21 mouse cellular contexts compared by ENCODE assay signal in the genomic region with DNA sequence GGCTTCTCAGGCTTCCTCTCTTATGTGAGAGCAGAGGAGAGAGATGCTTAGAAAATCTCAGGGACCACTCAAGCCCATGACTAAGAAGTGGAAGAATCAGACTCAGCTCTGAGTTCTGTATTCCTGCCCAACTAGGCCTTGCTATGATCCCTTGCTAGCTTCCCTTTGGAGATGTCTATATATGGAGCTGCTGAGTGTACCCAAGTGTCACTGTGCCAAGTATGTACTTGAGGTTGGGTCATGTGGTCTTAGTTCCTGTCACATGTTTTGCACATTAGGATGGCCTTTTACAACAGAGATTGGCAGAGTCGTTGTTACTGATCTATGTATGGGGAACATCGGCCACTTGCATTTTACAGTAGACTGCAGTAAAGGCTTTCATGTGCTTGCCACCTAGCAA. TPM values are rescaled to one million over a fixed set of nuclear protein-coding genes. Genes with fewer than 3 reads are reported as not detected.
DNase-seq lines count a peak whose midpoint lies in the region; ATAC-seq and TF ChIP-seq lines count a peak whose summit lies in the region.
"Had no signal": no experiment of that assay in that cellular context is flagged by ENCODE, and none has a peak within 500 bp of the region (broad histone marks: within the 10 kb centered on the region; RNA-seq: fewer than 3 reads in every experiment).

No protein-coding gene starts in this region.

- no peaks in the 10 kb centered on the region for H3K9me3 ChIP-seq in heart, embryonic 13.5 days
- no peaks in the 10 kb centered on the region for H3K9me3 ChIP-seq in lung, embryonic 14.5 days (ENCODE audit: low read depth, low read length)
- H3K9me3 ChIP-seq: embryonic facial prominence, embryonic 15.5 days; G1E; liver, embryonic 13.5 days; midbrain, embryonic 15.5 days; stomach, embryonic 15.5 days had no signal

- TF ChIP-seq CTCF in lung, embryonic 14.5 days (IDR thresholded peaks at IDR 0.05; ENCODE audit: low read depth), result no peak

- peak overlapping the region; percentile 97 for H3K27ac ChIP-seq in heart, embryonic 13.5 days (replicated peaks)
- no peak overlapping the region for H3K27ac ChIP-seq in lung, embryonic 14.5 days (ENCODE audit: low read depth)
- peak overlapping the region; percentile 84 for H3K27ac ChIP-seq in macrophage
- H3K27ac ChIP-seq: embryonic facial prominence, embryonic 15.5 days; gastrocnemius, adult 2 months; liver, embryonic 13.5 days; midbrain, embryonic 15.5 days; stomach, embryonic 15.5 days had no signal

- WGBS in heart, embryonic 13.5 days, result 62% methylated on average over 2 of the region's 2 CpGs
- 93% methylated on average over 2 of the region's 2 CpGs for whole genome bisulfite sequencing in lung, embryonic 14.5 days
- 60% methylated on average over 2 of the region's 2 CpGs for WGBS in macrophage (ENCODE audit: missing documents)

- peak overlapping the region; percentile 52; the same call in 1 of the 2 replicates for H3K9ac ChIP-seq in heart, embryonic 13.5 days
- H3K9ac ChIP-seq in lung, embryonic 14.5 days, result no peak overlapping the region
- H3K9ac ChIP-seq: embryonic facial prominence, embryonic 15.5 days; liver, embryonic 13.5 days; midbrain, embryonic 15.5 days; stomach, embryonic 15.5 days had no signal

- H3K36me3 ChIP-seq in heart, embryonic 13.5 days, result peaks cover 15% of the 10 kb centered on the region
- peaks cover 11% of the 10 kb centered on the region; the same call in 1 of the 2 replicates for H3K36me3 ChIP-seq in lung, embryonic 14.5 days (ENCODE audit: insufficient read depth)
- H3K36me3 ChIP-seq in macrophage (ENCODE audit: inconsistent target), result no peaks in the 10 kb centered on the region
- H3K36me3 ChIP-seq: midbrain, embryonic 15.5 days; stomach, embryonic 15.5 days had no signal

- no peak for DNase-seq in heart, adult 18-20 months
- DNase-seq in lung, embryonic 14.5 days, result peak; percentile 7
- no peak for DNase-seq in lung, postnatal 4 days
- DNase-seq in NIH3T3 (ENCODE audit: low read depth), result peak; percentile 43
- DNase-seq in spleen, postnatal 10 days (ENCODE audit: low spot score in 2 of 2), result no peak
- DNase-seq: cerebellum, adult 11 months; cerebellum, postnatal 14 days; gastrocnemius, adult 2 months; kidney, adult 8-10 months; kidney, postnatal 25 days; liver, embryonic 13.5 days; right cerebral cortex, adult 18-20 months; spleen, adult 18-20 months; thymus, adult 2 months had no signal

- no peak for ATAC-seq in heart, embryonic 13.5 days (ENCODE audit: extremely low read depth, insufficient number of reproducible peaks, low FRiP score, low TSS enrichment)
- no peak for ATAC-seq in lung, embryonic 14.5 days (ENCODE audit: insufficient read depth)
- ATAC-seq: CD4-positive, CD25-positive, alpha-beta regulatory T cell, adult 4 months; midbrain, embryonic 15.5 days had no signal

- no peaks in the 10 kb centered on the region for H3K79me2 ChIP-seq in macrophage (ENCODE audit: inconsistent target)

- no peaks in the 10 kb centered on the region for H3K27me3 ChIP-seq in heart, embryonic 13.5 days (replicated peaks)
- no peaks in the 10 kb centered on the region for H3K27me3 ChIP-seq in lung, embryonic 14.5 days (ENCODE audit: insufficient read depth, low read length)
- H3K27me3 ChIP-seq: embryonic facial prominence, embryonic 15.5 days; liver, embryonic 13.5 days; midbrain, embryonic 15.5 days; stomach, embryonic 15.5 days had no signal

- H3K4me1 ChIP-seq in heart, embryonic 13.5 days, result peaks cover 84% of the 10 kb centered on the region
- no peaks in the 10 kb centered on the region for H3K4me1 ChIP-seq in lung, embryonic 14.5 days (ENCODE audit: insufficient read depth)
- H3K4me1 ChIP-seq: liver, embryonic 13.5 days; stomach, embryonic 15.5 days had no signal

- H3K4me2 ChIP-seq in heart, embryonic 13.5 days, result no peak overlapping the region
- no peak overlapping the region for H3K4me2 ChIP-seq in lung, embryonic 14.5 days
- H3K4me2 ChIP-seq: embryonic facial prominence, embryonic 15.5 days; liver, embryonic 13.5 days; midbrain, embryonic 15.5 days; stomach, embryonic 15.5 days had no signal

- H3K4me3 ChIP-seq in heart, embryonic 13.5 days, result no peak overlapping the region
- H3K4me3 ChIP-seq in lung, embryonic 14.5 days (ENCODE audit: low read depth, low read length), result no peak overlapping the region
- H3K4me3 ChIP-seq in macrophage (ENCODE audit: inconsistent target), result no peak overlapping the region
- H3K4me3 ChIP-seq: embryonic facial prominence, embryonic 15.5 days; gastrocnemius, adult 2 months; liver, embryonic 13.5 days; midbrain, embryonic 15.5 days; stomach, embryonic 15.5 days had no signal

RNA-seq across cellular contexts. Expression of gene D430042O09Rik, which starts 54.6 kb away (rescaled TPM):
- polyA plus RNA-seq in heart, embryonic 13.5 days (2015; fragmentation: Nextera tagmentation; extraction: Ambion mirVana), result 6.9 and 8.2 TPM in 2 replicates
- total RNA-seq in heart, adult 18-20 months (2021), result 10 to 100 TPM in 1 of 2 experiments, 1 to 10 TPM in 1; 7.9 to 11.9 TPM
- polyA plus RNA-seq in lung, embryonic 14.5 days (2014; fragmentation: Nextera tagmentation; extraction: Ambion mirVana), result 10.1 and 10.9 TPM in 2 replicates
- total RNA-seq in macrophage (2018; cell fraction: chromatin; rRNA removed), result 100 to 1,000 TPM in 5 of 26 experiments, 10 to 100 TPM in 21; 28.0 to 126 (median 71.0) TPM
- total RNA-seq in macrophage (2018; cell fraction: cytosol; rRNA removed), result 10 to 100 TPM in 12 of 26 experiments, 1 to 10 TPM in 14; 5.9 to 15.2 (median 10.0) TPM
- 10 to 100 TPM; 19.5 to 62.2 (median 35.6) TPM for total RNA-seq in macrophage (2018; cell fraction: nucleus; rRNA removed)
- 7.1 to 11.3 TPM (median 11.0 TPM) in 3 replicates for polyA plus RNA-seq in macrophage (2018)

RNA-seq across cellular contexts. Expression of gene Gtf3c1, which starts 54.7 kb away (rescaled TPM):
- polyA plus RNA-seq in heart, embryonic 13.5 days (2015; fragmentation: Nextera tagmentation; extraction: Ambion mirVana), result 25.5 and 26.0 TPM in 2 replicates
- 10 to 100 TPM; 48.1 to 57.9 TPM for total RNA-seq in heart, adult 18-20 months (2021)
- 33.5 and 37.0 TPM in 2 replicates for polyA plus RNA-seq in lung, embryonic 14.5 days (2014; fragmentation: Nextera tagmentation; extraction: Ambion mirVana)
- total RNA-seq in macrophage (2018; cell fraction: chromatin; rRNA removed), result 100 to 1,000 TPM in 12 of 26 experiments, 10 to 100 TPM in 14; 17.1 to 205 (median 80.2) TPM
- total RNA-seq in macrophage (2018; cell fraction: cytosol; rRNA removed), result 10 to 100 TPM; 15.2 to 40.4 (median 28.9) TPM
- 100 to 1,000 TPM in 2 of 26 experiments, 10 to 100 TPM in 24; 21.2 to 113 (median 47.6) TPM for total RNA-seq in macrophage (2018; cell fraction: nucleus; rRNA removed)
- 23.1 to 42.4 TPM (median 24.8 TPM) in 3 replicates for polyA plus RNA-seq in macrophage (2018)

Comparison
In these comparisons a context has a peak if more than half of its experiments do, and no peak if none do; other contexts are left out.
1. DNase-seq: peak in lung, embryonic 14.5 days (single experiment) and NIH3T3 (single experiment); none in heart, adult 18-20 months (0 of 2), lung, postnatal 4 days (0 of 2) and spleen, postnatal 10 days (0 of 2).